Mouse (Mus musculus) brown adipose tissue, adult 24 weeks (tissue): ENCODE data around the gene Dpf3. TPM values are rescaled to one million over a fixed set of nuclear protein-coding genes. Genes with fewer than 3 reads are reported as not detected.

Experiments used
- polyA plus RNA-seq: library from polyadenylated mRNA; stranded (reverse); fragments of >200 nt; gene quantifications from 2 replicates; pipeline ENCODE4 v1.2.4, GENCODE M21; 2012; ENCODE audit not compliant: missing spikeins, insufficient read depth, insufficient read length

The Dpf3 gene
- polyA plus RNA-seq, 1 experiment: 5.8 TPM

Other genes with a start within 250 kb of the Dpf3 start
- gene Dcaf4, start 32.8 kb upstream of the Dpf3 start, polyA plus RNA-seq: 17.8 and 19.6 TPM in 2 replicates
- 10.3 and 12.3 TPM in 2 replicates for gene Zfyve1, start 109.5 kb upstream of the Dpf3 start, polyA plus RNA-seq
- 27.9 and 46.4 TPM in 2 replicates for gene Rbm25, start 143.5 kb upstream of the Dpf3 start, polyA plus RNA-seq
- 18.9 and 19.6 TPM in 2 replicates for gene Psen1, start 200.4 kb upstream of the Dpf3 start, polyA plus RNA-seq